Mouse (Mus musculus) MEL (cell line): ENCODE results near the gene Ppfibp2. TPM values are rescaled to one million over a fixed set of nuclear protein-coding genes. Genes with fewer than 3 reads are reported as not detected.

Experiments
- DNase-seq: peaks from one replicate; pipeline ENCODE4 v3.0.0; 2011; ENCODE audit warnings: low read depth, low spot score
- H3K27ac ChIP-seq: 2 replicates; pipeline ENCODE4 v1.5.1; 2012; ENCODE audit warnings: low read depth, mild to moderate bottlenecking, control low read depth, low read length, moderate library complexity; ENCODE audit not compliant: control insufficient read depth
- H3K27me3 ChIP-seq, 2 experiments: fragments of 150-350 bp in 1 of 2; sonication (generic) in 1 of 2; 2 replicates each; pipeline ENCODE4 v1.6.1; 2012; ENCODE audit warnings: low read length in 2 of 2, mild to moderate bottlenecking in 2 of 2, improper control_type of control experiment in 1 of 2, moderate library complexity in 1 of 2; ENCODE audit not compliant: insufficient read depth in 2 of 2, control insufficient read depth in 1 of 2
- H3K36me3 ChIP-seq, 2 experiments: 2 replicates each; pipeline ENCODE4 v1.6.1; 2012 to 2014; ENCODE audit warnings: low read length in 2 of 2, improper control_type of control experiment in 1 of 2, inconsistent platforms in 1 of 2, mild to moderate bottlenecking in 1 of 2; ENCODE audit not compliant: insufficient read depth in 2 of 2, control insufficient read depth in 1 of 2
- H3K4me1 ChIP-seq, 2 experiments: fragments of 150-350 bp in 1 of 2; sonication (generic) in 1 of 2; 2 replicates each; pipeline ENCODE4 v1.6.1; 2012; ENCODE audit warnings: low read length in 2 of 2, improper control_type of control experiment in 1 of 2, mild to moderate bottlenecking in 1 of 2; ENCODE audit not compliant: insufficient read depth in 2 of 2, control insufficient read depth in 1 of 2
- H3K4me3 ChIP-seq, 2 experiments: fragments of 150-350 bp in 1 of 2; sonication (generic) in 1 of 2; 2 replicates each; pipeline ENCODE4 v1.5.1; 2012; ENCODE audit warnings: low read depth in 2 of 2, low read length in 2 of 2, mild to moderate bottlenecking in 2 of 2, moderate library complexity in 2 of 2, control low read depth in 1 of 2, improper control_type of control experiment in 1 of 2; ENCODE audit not compliant: control insufficient read depth in 1 of 2, insufficient read depth in 1 of 2
- H3K79me2 ChIP-seq: 2 replicates; pipeline ENCODE4 v1.6.1; 2012; ENCODE audit warnings: mild to moderate bottlenecking, low read length, moderate library complexity; ENCODE audit not compliant: control insufficient read depth, poor library complexity, insufficient read depth
- H3K9ac ChIP-seq: 2 replicates; pipeline ENCODE4 v1.6.1; 2012; ENCODE audit warnings: low read depth, mild to moderate bottlenecking, control low read depth, low read length, moderate library complexity; ENCODE audit not compliant: control insufficient read depth, poor library complexity, severe bottlenecking
- H3K9me3 ChIP-seq: fragments of 150-350 bp; sonication (generic); replicated peaks from 2 replicates; pipeline ENCODE4 v1.6.1; 2012; ENCODE audit warnings: mild to moderate bottlenecking, low read length, improper control_type of control experiment, moderate library complexity; ENCODE audit not compliant: insufficient read depth
- CTCF ChIP-seq, 3 experiments: IDR thresholded peaks in 2 of 3; conservative IDR thresholded peaks in 1 of 3; 2 replicates each; pipeline ENCODE4 v1.5.1; 2011 to 2012; ENCODE audit warnings: low read length in 3 of 3, low read depth in 2 of 3, mild to moderate bottlenecking in 2 of 3, improper control_type of control experiment in 1 of 3, inconsistent platforms in 1 of 3, mixed read lengths in 1 of 3, moderate library complexity in 1 of 3; ENCODE audit not compliant: control insufficient read depth in 1 of 3, insufficient read depth in 1 of 3, poor library complexity in 1 of 3, severe bottlenecking in 1 of 3
- E2F4 ChIP-seq: IDR thresholded peaks from 2 replicates; pipeline ENCODE4 v1.6.1; 2011; ENCODE audit warnings: low read depth, low read length, improper control_type of control experiment, borderline replicate concordance
- GABPA ChIP-seq: IDR thresholded peaks from 2 replicates; pipeline ENCODE4 v1.6.1; 2012; ENCODE audit warnings: low read depth, mild to moderate bottlenecking, inconsistent platforms, low read length, improper control_type of control experiment, moderate library complexity
- JUND ChIP-seq: IDR thresholded peaks from 2 replicates; pipeline ENCODE4 v1.6.1; 2011; ENCODE audit warnings: low read depth, mild to moderate bottlenecking, improper control_type of control experiment, low read length
- KAT2A ChIP-seq: conservative IDR thresholded peaks from 2 replicates; pipeline ENCODE4 v1.6.1; 2012; ENCODE audit warnings: low read depth, low read length, improper control_type of control experiment, inconsistent platforms
- MAX ChIP-seq: IDR thresholded peaks from 2 replicates; pipeline ENCODE4 v1.6.1; 2011; ENCODE audit warnings: low read length, improper control_type of control experiment
- MAZ ChIP-seq: IDR thresholded peaks from 2 replicates; pipeline ENCODE4 v1.6.1; 2012; ENCODE audit warnings: low read depth, mild to moderate bottlenecking, inconsistent platforms, low read length, improper control_type of control experiment
- MEF2A ChIP-seq: IDR thresholded peaks from 2 replicates; pipeline ENCODE4 v1.6.1; 2014; ENCODE audit warnings: low read depth, mild to moderate bottlenecking, inconsistent platforms, low read length, improper control_type of control experiment; ENCODE audit not compliant: poor library complexity, insufficient replicate concordance, severe bottlenecking; ENCODE audit errors: extremely low read depth
- MYB ChIP-seq: IDR thresholded peaks from 2 replicates; pipeline ENCODE4 v1.6.1; 2011; ENCODE audit warnings: mild to moderate bottlenecking, low read depth, low read length, improper control_type of control experiment
- NELFE ChIP-seq: IDR thresholded peaks from 2 replicates; pipeline ENCODE4 v1.6.1; 2011; ENCODE audit warnings: low read depth, low read length, improper control_type of control experiment
- POLR2A ChIP-seq, 2 experiments: IDR thresholded peaks; 2 replicates each; pipeline ENCODE4 v1.6.1; 2011 to 2012; ENCODE audit warnings: low read length in 2 of 2, mild to moderate bottlenecking in 2 of 2, control low read depth in 1 of 2, improper control_type of control experiment in 1 of 2, low read depth in 1 of 2, moderate library complexity in 1 of 2; ENCODE audit not compliant: control insufficient read depth in 1 of 2, insufficient read depth in 1 of 2, poor library complexity in 1 of 2
- POLR2AphosphoS2 ChIP-seq: IDR thresholded peaks from 2 replicates; pipeline ENCODE4 v1.6.1; 2011; ENCODE audit warnings: low read length, improper control_type of control experiment
- RCOR1 ChIP-seq: IDR thresholded peaks from 2 replicates; pipeline ENCODE4 v1.6.1; 2012; ENCODE audit warnings: low read depth, mild to moderate bottlenecking, inconsistent platforms, low read length, improper control_type of control experiment
- SIN3A ChIP-seq: IDR thresholded peaks from 2 replicates; pipeline ENCODE4 v1.6.1; 2012; ENCODE audit warnings: low read length, improper control_type of control experiment, inconsistent platforms
- UBTF ChIP-seq: IDR thresholded peaks from 2 replicates; pipeline ENCODE4 v1.6.1; 2012; ENCODE audit warnings: low read depth, mild to moderate bottlenecking, inconsistent platforms, low read length, improper control_type of control experiment, moderate library complexity, borderline replicate concordance; ENCODE audit not compliant: insufficient read depth
- USF1 ChIP-seq: IDR thresholded peaks from 2 replicates; pipeline ENCODE4 v1.6.1; 2014; ENCODE audit warnings: low read depth, mild to moderate bottlenecking, inconsistent platforms, low read length, improper control_type of control experiment, moderate library complexity
- ZC3H11A ChIP-seq: IDR thresholded peaks from 2 replicates; pipeline ENCODE4 v1.6.1; 2012; ENCODE audit warnings: low read depth, mild to moderate bottlenecking, inconsistent platforms, low read length, improper control_type of control experiment
- ZNF384 ChIP-seq: IDR thresholded peaks from 2 replicates; pipeline ENCODE4 v1.6.1; 2012; ENCODE audit warnings: low read depth, mild to moderate bottlenecking, inconsistent platforms, low read length, improper control_type of control experiment
- polyA plus RNA-seq, 2 experiments: library from polyadenylated mRNA; stranded (reverse) in 1 of 2; unstranded in 1 of 2; fragments of >175 nt in 1 of 2; fragments of >200 nt in 1 of 2; gene quantifications; 2 replicates each; pipeline versions ENCODE4 v1.2.1 to v1.2.4; 2012; ENCODE audit warnings: low replicate concordance in 2 of 2, low read depth in 1 of 2; ENCODE audit not compliant: insufficient read length in 2 of 2, insufficient read depth in 1 of 2, missing spikeins in 1 of 2
- total RNA-seq: library from RNA; depleted of rRNA; stranded (reverse); fragments of 300-350 nt; gene quantifications from 2 replicates; pipeline ENCODE4 v1.2.3, GENCODE M21; 2012

Gene Ppfibp2
- total and polyA plus RNA-seq, 3 experiments, result not detected

- Histone ChIP-seq H3K36me3 (no peaks in the 10 kb centered on the region), H3K4me1 (no peaks in the 10 kb centered on the region), H3K27ac (no peak overlapping the region), H3K4me3 (no peak overlapping the region), H3K27me3 (no peaks in the 10 kb centered on the region), H3K79me2 (no peaks in the 10 kb centered on the region)
- TF ChIP-seq UBTF (no peak), GABPA (no peak), E2F4 (no peak), JUND (no peak), ZNF384 (no peak), KAT2A (no peak), POLR2A (IDR thresholded peaks at IDR 0.05; ENCODE audit: control insufficient read depth in 1 of 2, insufficient read depth in 1 of 2, low read depth in 1 of 2, low read length in 2 of 2, poor library complexity in 1 of 2) (no peak), MAX (no peak), MAZ (no peak), POLR2AphosphoS2 (no peak), ZC3H11A (no peak), NELFE (no peak), RCOR1 (no peak), USF1 (no peak), SIN3A (no peak), MYB (no peak), MEF2A (no peak)
- TF ChIP-seq, all 39 proteins: peak for 0
- Histone ChIP-seq H3K9ac (no peak overlapping the region), H3K9me3 (no peaks in the 10 kb centered on the region)
- no peak for DNase-seq
These were observed 70.2 kb downstream of the Ppfibp2 start for GRCm38 (mm10) chr7:107665221-107665585.

- H3K4me3 ChIP-seq, result no peak overlapping the region
- no peak for DNase-seq
- no peaks in the 10 kb centered on the region for H3K27me3 ChIP-seq
- TF ChIP-seq CTCF (IDR thresholded peaks at IDR 0.05 in 2 of 3, conservative IDR thresholded peaks at IDR 0.05 in 1 of 3; ENCODE audit: control insufficient read depth in 1 of 3, insufficient read depth in 1 of 3, low read depth in 2 of 3, low read length in 3 of 3, poor library complexity in 1 of 3, severe bottlenecking in 1 of 3) (no peak), MEF2A (no peak), USF1 (no peak)
- TF ChIP-seq, all 39 proteins: peak for 0
- Histone ChIP-seq H3K36me3 (no peaks in the 10 kb centered on the region), H3K79me2 (no peaks in the 10 kb centered on the region), H3K9ac (no peak overlapping the region), H3K9me3 (no peaks in the 10 kb centered on the region), H3K4me1 (no peaks in the 10 kb centered on the region), H3K27ac (no peak overlapping the region)
These were observed 70.7 kb downstream of the Ppfibp2 start for GRCm38 (mm10) chr7:107665586-107666261.
